Mouse (Mus musculus) CD4-positive, CD25-positive, alpha-beta regulatory T cell, adult 4 months (primary cell): ENCODE data around the gene Sergef. TPM values are rescaled to one million over a fixed set of nuclear protein-coding genes. Genes with fewer than 3 reads are reported as not detected.

Experiments used
- ATAC-seq: one replicate; pipeline ENCODE4 v1.8.0; 2017
- polyA plus RNA-seq, 2 experiments: library from polyadenylated mRNA; unstranded; fragments of 100-300 nt; shearing (Covaris generic); gene quantifications; one replicate each; pipeline ENCODE4 v1.2.1; 2017

Sergef gene
- polyA plus RNA-seq, 2 experiments from 2014 or later = 20.2 to 25.5 TPM

DNA sequence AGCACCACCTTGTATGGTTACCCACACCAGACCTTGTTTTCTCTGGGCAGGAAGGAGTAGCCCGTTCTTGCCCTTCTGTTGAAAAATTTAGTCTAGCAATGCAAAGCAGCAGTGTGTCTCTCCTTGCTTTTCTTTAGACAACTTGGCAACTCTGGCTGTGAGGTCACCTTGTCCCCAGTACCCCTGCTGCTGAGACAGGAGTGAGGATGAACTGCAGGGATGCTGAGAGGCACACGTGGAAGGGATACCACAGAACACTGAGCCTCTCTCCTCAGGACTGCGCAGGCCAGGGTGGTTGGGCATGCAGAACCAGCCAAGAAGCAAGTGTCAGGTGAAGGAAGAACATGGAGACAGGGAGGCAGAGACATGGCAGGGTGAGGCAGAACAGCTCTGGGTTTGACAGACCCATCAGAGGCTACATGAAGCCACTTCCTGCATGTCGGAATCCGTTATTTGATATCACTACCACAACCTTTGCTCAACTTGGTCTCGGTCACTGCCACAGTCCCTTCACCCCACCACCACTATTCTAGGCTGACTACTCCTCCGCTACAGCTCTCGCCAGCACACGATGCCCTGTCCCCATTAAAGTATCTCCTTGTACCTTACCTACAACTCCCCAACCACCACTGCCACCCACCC is 103.0 kb downstream of the Sergef start:
- ATAC-seq = no peak

DNA sequence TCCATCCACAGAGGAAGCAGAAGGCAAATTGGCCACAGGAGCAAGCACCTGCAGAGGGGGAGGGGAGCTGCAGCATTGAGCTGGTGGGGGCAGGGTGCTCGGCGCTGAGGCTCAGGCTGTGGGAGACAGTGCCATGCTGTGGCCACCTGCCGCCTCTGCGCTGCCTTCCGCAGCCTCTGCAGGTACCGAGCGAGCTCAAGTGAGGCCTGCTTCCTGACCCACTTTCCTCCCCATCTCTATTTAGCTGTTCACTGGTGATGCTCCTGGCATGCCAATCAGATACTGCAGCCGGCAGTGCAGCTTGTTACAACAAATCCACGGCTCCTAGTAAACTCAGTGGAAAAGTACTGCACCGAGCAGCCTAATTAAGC is 104.2 kb downstream of the Sergef start:
- no peak for ATAC-seq

DNA sequence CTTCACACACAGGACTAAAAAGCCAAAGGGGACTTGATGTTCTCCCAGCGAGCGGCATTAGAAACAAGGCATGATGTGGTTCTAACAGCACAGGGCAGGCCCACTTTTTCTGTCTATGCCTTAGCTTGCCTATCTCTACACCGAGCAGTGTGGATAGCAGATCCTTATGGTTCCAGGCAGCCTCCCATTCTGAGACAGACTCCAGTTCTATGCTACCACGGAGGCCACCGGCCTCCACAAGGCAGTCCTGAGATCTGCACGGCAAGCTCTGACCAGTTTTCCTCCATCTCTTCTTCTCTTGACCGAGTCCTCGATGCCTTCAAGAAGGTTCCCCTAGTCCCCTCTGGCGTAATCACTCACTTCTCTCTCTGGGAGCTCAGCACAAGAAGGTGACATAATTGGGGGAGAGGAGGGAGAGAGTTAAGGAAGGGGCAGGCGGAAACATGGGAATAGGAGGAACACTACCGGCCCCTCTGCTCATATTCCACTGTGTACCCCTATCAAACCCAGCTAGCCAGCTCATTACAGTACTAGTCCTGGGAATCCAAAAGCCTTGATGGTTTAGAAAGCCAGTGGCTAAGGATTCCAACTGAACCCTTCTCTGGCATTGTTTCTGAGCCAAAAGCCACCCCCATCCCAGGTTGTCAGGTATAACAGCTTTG is 104.7 kb downstream of the Sergef start:
- ATAC-seq = no peak

DNA sequence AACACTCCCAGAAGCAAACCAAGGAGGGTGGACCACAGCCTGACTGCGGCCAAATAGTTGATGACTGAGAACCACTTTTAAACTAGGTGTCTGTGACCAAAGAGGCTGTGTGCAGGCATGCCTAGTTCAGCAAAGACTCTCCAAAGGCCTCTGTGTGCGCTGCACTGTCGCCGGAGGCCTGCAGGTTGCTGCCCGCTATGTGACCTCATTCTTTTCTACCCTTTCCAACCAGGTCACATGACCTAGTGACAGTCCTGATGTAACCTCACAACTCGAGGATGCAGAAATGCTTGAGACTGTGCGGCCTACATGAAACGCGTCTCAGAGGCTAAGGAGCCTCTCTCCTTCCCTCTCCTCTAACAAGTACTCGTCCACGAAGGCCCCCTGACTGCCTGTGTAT is 106.1 kb downstream of the Sergef start:
- ATAC-seq = no peak

DNA sequence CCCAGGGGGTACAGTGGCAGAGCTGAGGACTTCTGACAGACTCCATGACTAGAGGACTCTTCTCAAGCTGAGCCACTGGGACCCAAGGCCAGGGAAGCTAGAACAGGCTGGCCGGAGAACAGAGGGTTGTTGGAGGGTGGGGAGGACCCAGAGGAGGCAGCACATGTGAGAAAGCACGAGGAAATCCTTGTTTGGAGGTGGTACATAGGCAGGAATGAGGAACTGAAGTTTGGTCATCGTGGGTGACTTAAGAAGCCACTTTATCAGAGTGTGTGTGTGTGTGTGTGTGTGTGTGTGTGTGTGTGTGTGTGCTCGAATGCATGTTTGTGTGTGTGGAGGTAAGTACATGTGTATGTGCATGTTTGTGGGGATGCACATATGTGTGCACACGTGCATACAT is 108.3 kb downstream of the Sergef start:
- no peak for ATAC-seq

DNA sequence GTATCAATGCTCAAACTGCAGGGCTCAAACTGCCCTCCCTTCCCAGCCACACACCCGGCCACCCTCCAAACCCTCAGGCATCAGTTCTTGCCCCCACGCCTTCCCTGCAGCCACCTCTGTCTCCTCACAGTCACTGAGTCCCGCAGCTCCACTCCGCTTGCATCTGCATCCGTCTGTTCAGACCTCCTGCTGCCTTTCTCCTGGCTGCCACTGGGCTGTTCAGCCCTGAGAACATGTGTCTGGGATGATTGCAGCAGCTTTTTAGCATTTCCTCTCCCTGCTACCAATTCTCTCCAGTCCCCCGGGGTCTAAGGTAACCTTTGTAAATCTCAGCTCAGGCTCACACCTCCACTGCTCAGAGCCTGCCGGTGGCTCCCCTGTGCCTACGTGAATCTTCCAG is 109.7 kb downstream of the Sergef start:
- no peak for ATAC-seq

DNA sequence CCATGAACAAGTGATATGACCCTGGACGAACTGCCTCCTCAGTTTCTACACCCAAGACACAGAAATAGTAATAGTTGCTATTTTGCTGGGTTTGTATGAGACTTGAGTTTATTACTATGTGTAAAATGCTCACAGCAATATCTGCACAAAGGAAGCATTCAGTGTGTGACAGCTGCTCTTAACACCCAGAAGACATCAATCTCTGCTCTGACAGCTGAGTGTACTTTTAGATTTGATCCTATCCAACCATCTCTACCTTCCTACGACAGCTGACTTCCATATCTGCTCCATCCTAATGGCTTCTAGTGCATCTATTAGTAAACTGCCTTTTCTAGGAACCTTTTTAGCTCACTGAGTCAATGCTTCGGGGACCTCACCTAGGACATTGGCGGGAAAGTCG is 110.3 kb downstream of the Sergef start:
- no peak for ATAC-seq

DNA sequence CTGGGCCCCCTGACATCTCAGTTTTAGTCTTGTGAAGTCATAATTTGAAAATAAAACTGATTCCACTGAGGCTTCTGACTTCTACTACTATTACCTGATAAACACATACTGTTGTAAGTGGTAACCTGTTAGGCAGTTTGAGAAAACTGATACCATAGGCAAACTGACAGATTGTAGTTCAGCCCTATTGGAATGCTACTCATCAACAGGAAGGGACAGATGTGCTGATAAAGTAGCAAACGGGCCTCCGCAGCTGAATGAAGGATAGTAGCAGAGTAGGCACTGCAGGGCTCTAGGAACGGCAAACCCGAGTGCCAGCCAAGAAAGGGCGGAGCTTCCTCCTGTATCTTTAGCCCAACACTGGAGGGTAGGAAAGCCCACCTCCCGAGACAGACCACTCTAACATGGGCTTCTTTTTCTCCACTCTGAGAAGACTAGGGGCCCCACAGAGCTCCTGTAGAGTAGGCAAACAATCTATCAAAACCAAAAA is 112.9 kb downstream of the Sergef start:
- no peak for ATAC-seq

DNA sequence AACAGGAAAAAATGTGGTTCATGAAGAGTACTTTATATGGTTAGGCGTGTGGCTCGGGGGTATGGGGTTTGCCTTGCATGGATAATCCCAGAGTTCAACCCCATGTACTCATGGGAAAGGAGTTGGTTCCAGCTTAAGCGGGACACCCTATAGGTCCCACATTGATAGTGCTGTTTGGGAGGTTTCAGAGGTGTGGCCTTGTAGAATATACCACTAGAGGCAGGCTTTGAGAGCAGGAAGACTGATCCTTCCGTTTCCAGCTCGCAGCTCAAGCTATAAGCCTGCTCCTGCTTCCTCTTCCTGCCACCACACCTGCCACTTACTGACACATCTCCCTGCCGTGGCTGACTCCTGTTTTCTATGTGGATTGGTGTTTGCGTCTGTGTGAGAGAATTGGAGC is 116.4 kb downstream of the Sergef start:
- no peak for ATAC-seq

DNA sequence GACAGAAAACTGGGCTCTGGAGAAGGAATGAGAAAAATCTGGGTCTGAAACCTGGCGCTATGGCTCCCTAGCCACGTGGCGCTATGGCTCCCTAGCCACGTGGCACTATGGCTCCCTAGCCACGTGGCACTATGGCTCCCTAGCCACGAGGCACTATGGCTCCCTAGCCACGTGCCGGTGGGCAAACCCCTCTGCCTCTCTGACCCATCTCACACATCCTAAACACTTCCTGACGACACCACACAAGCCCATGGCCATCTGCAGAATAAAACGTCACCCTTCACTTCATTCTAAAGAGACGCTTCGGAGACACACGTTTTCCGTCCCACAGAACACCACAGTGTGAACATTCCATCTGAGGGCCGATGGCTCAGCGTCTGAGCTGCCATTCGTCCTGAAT is 117.8 kb downstream of the Sergef start:
- ATAC-seq = no peak

DNA sequence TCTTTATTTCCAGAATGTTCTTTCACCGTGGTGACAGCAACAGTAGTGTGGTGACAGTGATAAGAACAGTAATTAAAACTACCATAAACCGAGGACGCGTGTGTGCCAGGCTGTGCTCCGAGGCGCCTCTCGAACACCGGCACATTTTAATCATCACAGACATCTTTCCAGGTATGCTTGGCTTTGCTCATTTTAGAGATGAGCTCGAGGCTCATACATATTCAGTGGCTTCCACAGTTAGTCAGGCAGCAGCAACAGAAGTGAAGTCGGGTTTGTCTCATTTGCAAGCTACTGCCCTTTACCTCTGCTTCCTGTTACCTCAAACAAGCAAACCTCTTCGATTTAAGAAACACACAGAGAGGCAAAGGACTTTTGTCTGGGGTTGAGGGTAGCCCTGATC is 120.5 kb downstream of the Sergef start:
- ATAC-seq = no peak

DNA sequence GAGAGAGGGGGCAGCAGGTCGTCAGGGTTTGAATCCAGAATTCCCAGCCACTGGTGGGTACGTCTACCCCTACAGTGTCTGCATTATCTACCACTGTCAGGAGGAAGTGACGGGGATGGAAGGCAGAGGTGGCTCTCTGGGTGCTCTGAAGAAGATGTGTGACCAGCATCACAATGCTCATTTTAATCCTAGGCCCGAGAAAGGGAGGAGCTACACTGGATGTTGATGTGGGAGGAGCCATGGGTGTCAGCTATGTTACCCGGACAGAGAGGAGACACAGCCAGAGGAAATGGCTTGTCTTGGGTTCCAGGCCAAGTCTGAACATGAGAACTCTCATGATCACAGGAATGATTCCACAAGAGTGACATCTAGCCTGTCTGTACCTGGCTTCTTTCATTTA is 122.4 kb downstream of the Sergef start:
- ATAC-seq = no peak

DNA sequence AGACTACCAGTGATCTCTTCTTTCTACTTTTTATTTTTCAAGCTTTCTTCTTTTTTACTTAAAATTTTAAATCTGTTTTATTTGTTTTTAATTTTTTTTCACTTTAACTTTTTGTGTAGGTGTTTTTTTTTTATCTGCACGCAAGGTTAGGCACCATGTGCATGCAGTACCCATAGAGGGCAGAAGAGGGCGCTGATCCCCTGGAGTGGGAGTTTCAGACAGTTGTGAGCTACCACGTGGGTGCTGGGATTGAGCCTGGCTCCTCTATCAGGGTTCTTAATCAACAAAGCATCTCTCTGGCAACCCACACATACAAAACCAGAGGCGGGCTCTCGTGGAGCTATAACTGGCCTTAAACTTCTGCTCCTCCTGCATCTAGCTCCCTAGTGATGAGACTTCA is 123.6 kb downstream of the Sergef start:
- no peak for ATAC-seq

DNA sequence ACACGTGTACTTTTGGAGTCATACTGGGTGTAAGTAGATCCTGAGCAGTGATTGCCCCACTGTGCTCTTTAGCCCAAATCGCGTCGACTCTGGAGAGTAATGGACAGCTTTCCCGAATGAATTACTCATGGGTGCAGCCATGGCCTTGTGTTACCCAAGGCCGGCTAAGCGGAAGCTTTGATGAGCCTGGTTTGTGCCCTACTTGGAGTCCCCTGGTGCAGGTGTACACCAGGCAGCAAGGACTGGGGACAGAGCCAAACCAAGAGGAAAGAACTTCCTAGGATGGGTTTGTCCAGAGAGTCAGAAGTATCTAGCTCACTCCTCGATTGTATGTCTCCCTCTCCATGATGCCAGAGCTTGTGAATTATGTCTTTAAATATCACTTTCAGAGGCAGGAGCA is 124.6 kb downstream of the Sergef start:
- ATAC-seq = no peak

DNA sequence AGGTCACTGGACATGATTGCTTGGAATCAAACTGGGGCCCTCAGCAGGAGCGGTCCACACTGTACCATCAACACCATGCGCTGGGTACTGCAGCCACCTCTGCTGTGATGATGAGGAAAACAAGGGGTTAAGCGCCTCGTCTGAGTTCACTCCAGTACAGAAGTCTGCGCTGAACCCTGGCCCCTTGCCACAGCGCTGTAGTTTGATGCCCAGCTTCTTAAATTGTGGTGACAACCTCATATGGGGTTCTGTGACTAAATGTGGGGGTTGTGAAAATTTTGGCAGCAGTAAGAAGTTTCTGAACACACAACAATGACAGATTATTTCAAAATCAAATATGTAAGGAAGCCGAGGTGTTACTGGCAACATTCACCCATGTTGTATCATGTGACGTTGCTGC is 126.0 kb downstream of the Sergef start:
- ATAC-seq = no peak

DNA sequence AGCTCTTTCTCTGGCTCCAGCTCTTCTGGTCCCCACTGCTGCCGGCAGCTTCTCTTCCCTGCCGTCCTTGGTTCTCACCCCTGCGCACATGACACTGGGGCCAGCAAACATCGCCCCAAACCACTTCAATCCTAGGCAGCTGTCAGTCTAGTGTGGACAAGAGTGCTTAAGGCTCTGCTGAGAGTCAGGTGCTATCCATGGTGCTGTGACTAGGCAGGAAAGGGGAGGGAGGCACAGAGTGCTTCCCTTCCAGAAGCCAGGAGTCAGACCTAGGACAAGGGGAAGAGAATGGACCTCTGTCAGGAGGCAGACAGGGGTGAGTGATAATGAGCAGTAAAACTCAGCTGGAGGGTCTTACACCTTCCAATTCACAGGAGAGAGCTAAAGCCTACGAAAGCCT is 126.8 kb downstream of the Sergef start:
- ATAC-seq = no peak

DNA sequence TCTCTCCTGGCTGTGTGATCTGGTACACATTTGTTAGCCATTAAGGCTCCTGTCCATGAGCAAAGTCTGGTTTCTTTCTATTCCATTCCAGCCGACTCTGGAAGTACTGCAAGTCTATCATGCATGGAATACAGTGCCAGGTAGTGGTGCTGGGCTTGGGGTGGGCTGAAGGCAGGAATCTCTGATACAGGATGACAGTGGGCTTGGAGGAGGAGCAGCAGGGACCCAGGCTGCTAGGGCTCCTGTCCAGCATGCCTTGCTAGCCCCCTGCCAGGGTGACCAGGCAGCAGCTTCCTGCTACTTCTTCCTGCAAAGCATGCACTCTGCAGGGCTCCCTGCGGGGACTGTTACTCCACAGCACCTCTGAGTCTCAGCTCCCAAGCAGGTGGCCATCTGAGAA is 128.8 kb downstream of the Sergef start:
- no peak for ATAC-seq

DNA sequence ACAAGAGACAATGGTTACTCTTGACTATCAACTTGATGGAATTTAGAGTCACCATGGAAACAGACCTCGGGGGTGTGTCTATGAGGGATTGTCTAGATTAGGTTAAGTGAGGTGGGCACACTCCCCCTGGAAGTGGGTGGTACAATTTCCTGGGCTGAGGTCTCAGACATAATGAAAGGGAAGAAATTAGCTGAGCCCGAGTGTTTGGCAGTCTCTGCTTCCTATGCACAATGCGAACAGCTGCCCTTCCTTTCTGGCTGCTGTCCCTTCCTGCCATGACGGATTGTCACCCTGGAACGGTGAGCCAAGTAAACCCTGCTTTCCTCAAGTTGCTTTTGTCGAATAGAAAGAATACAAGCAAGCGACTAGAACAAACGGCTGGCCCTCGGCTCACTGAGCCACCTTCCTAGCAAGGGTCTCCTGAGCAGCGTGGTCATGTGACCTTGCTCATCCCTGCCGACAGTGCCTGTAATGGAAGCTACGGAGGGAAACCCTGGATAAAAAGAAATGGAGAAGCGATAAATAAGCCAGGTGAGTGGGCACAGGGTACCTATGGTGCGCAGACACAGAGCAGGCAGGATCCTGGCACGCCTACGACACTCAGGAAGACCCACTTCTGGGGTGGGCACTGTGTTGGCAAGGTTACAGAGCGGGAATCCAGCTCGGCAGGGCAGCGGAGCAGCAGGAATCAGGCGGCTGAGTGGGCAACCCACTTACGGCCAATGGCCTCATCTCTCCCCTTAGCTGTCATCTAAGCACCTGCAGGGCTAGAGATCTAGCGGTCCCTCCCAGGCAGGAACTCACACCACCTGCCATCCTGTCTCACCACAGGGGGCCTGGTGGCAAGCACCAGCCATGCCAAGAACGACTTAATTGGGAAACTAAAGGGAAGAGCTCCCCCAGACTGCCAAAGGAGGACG is 130.0 kb downstream of the Sergef start:
- no peak for ATAC-seq

DNA sequence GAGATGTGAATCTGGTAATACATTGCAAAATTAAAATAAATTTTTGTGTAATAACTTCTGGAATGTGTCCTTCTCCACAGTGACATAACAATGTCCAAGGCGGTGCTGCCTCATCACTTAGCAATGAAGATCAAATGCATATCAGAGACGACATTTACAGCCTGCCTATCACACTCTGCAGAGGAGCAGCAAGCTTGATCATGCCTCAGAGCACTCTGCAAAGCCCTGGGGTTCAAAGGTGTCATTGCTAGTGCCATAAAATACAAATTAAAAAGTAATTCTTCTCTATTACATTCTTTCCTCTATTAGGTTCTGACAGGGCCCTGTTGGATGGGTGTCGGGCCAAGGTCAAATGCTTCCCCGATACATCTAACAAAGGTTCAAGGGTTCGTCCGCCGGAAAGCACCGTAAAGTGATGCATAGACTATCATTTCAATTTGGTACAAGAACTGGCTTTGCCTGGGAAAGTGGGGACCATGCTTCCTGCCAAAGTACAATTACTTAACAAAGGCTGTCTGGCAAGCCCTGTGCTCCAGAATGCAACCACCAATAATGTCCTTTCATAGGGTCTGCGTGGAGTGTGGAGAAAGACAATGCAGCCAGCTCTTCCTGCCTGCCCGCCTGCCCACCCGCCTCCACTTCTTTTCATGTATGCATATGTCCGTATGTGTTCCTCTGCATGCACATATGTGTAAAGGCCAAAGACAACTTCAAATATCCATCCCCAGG is 130.9 kb downstream of the Sergef start:
- no peak for ATAC-seq

DNA sequence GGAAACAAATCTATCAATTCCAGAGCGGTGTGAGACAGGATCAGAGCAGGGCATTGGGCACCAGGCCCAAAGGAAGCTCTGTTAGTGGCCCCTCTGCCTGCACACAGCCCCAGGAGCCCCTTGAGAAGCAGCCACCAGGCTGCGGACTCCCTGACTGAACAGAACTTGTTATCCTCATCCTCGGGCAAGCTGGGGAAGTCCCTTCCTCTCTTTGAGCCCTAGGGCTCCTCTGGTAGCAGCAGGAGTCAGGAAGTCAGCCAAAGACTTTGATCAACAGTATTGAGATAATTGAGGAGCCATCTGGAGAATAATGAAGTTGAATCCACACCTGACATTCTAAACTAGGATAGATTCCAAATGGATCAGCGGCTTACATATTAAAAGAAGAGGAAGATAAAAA is 135.4 kb downstream of the Sergef start:
- ATAC-seq = no peak

DNA sequence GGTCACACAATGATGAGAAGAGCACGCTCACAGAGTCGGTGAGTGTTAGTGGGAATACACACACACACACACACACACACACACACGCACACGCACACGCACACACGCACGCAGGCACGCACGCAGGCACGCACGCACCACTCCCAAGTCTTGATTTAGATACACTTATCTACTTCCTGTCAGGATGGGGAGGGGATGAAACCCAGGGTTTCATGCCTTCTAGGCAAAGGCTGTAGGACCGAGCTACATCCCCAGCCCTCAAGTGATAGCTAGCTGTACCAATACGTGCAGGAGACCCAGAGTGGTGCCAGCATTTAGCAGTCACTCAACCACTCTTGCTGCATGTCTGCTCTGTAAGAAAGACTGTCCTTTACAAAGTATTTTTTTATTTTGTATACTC is 137.0 kb downstream of the Sergef start:
- ATAC-seq = no peak

DNA sequence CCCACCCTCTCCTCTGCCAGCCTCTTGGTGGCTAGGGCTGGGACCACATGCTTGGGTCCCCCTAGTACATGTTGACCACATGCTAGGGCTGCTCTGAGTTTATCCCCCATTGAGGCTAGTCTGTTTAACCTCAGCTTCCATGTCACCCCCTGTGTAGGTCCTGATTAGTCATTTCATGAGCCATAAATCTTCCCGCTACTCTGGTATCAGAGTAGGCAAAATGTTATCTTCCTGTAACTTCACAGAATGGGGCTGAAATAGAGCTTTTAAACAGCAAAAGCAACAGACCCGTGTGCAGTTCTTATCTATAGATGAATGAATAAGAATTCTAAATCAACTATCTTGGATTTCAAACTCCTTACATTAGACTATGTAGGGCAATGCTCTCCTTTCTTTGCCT is 138.1 kb downstream of the Sergef start:
- ATAC-seq = no peak

DNA sequence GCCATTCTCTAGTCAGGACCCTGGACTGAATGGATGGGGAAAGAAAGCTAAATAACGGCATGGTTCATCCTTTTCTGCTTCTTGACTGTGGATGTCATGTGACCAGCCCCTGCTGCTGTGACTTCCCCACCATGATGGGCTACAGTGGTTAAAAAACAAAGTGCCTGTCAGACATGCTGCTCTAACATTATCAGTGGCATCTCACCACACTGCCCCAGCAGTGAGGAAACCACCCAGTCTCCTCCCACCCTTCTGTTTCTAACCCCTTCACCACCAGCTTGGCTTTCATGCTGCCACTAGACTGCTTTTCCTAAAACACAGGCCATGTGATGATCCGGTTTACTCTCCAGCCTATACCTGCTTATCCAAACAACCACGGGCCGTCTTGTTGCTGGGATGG is 140.0 kb downstream of the Sergef start:
- ATAC-seq = no peak
